Comparison of ENCODE assay signal across 7 mouse cellular contexts in the genomic region with DNA sequence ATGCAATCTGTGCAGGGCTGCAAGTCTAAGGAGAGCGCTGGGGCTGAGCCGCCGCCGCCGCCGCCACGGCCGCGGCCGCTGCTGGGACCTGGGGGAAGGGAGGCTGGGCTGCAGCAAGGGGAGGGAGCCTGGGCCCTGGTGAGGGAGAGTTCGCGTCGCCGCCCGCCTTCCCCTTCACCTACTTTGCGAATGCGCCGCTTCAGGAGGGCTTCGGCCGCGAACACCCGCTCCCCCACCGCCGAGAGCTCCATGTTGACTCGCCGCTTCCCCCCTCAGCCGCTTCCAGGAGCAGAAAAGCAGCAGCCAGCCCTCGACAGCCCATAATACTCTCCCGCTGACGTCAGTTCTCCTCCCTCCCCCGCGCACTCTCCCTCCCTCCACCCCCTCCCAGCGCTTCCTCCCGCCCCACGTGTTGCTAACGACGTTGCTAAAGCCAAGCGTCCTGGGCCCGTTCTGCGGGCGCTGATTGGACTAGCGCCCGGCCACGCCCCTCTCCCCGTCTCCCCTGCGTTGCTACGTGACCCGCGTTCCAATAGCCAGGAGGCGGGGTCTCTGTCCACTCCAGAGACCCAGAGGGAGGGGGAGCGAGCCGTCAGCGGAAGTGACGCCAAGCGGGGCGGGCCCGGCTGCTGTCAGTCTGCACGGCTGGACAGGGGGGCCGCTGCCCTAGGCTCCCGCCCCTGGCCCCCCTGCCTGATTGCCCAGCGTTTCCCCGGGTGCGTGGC. TPM values are rescaled to one million over a fixed set of nuclear protein-coding genes. Genes with fewer than 3 reads are reported as not detected.
DNase-seq lines count a peak whose midpoint lies in the region; ATAC-seq and TF ChIP-seq lines count a peak whose summit lies in the region.

A gene (minus strand): TSS at position 370 of the 725 bp plus-strand sequence.

- H3K36me3 ChIP-seq in intestine, postnatal 0 days (ENCODE audit: control insufficient read depth, insufficient read depth) = peaks cover 8% of the 10 kb centered on the region; the same call in 1 of the 2 replicates
- H3K36me3 ChIP-seq in midbrain, embryonic 12.5 days = peaks cover 9% of the 10 kb centered on the region
- peaks cover 7% of the 10 kb centered on the region; the same call in 1 of the 2 replicates for H3K36me3 ChIP-seq in small intestine, adult 2 months (ENCODE audit: control insufficient read depth, insufficient read depth, low read length)

- DNase-seq in adrenal gland, adult 8-10 months = peak; percentile 99
- peak; percentile 99 for DNase-seq in embryo, embryonic 9.5 days (ENCODE audit: extremely low spot score)
- DNase-seq in gastrocnemius, postnatal 4 days (ENCODE audit: low spot score in 2 of 2) = peak; percentile 97 to 99
- peak; percentile 100 for DNase-seq in left cerebral cortex, postnatal 4 days

- peaks cover 72% of the 10 kb centered on the region for H3K27me3 ChIP-seq in intestine, postnatal 0 days (replicated peaks; ENCODE audit: control insufficient read depth, insufficient read depth, low read length)
- peaks cover 86% of the 10 kb centered on the region for H3K27me3 ChIP-seq in midbrain, embryonic 12.5 days
- H3K27me3 ChIP-seq in small intestine, adult 2 months (ENCODE audit: control insufficient read depth, insufficient read depth, low read length) = peaks cover 57% of the 10 kb centered on the region

- ATAC-seq in intestine, postnatal 0 days = peak; percentile 91
- peak; percentile 88 for ATAC-seq in midbrain, embryonic 12.5 days (ENCODE audit: low FRiP score, low read depth)

- H3K9me3 ChIP-seq in intestine, postnatal 0 days (ENCODE audit: control insufficient read depth) = no peaks in the 10 kb centered on the region
- no peaks in the 10 kb centered on the region for H3K9me3 ChIP-seq in midbrain, embryonic 12.5 days

- peaks cover 22% of the 10 kb centered on the region for H3K4me1 ChIP-seq in intestine, postnatal 0 days (replicated peaks; ENCODE audit: control insufficient read depth, insufficient read depth, low read length)
- H3K4me1 ChIP-seq in midbrain, embryonic 12.5 days = peaks cover 72% of the 10 kb centered on the region
- peaks cover 40% of the 10 kb centered on the region for H3K4me1 ChIP-seq in small intestine, adult 2 months (ENCODE audit: control insufficient read depth, insufficient read depth, insufficient read length, low read length)

- intact Hi-C loops in left cerebral cortex, postnatal 4 days (cut with DNase I) = loop anchor here (5.0 kb wide), 1 partner anchor 52 kb away; no protein-coding TSS in a partner anchor

- peak within 1 kb of the TSS; percentile 64 for H3K9ac ChIP-seq in intestine, postnatal 0 days (ENCODE audit: low read depth, low read length)
- H3K9ac ChIP-seq in midbrain, embryonic 12.5 days (replicated peaks) = peak within 1 kb of the TSS; percentile 85

- no peak; the same call in 1 of the 2 replicates for TF ChIP-seq CTCF in intestine, postnatal 0 days (IDR thresholded peaks at IDR 0.05; ENCODE audit: low read depth)
- no peak for TF ChIP-seq CTCF in small intestine, adult 2 months (IDR thresholded peaks at IDR 0.05; ENCODE audit: extremely low read depth, insufficient read length, insufficient replicate concordance, low read depth, low read length)

- H3K27ac ChIP-seq in intestine, postnatal 0 days (ENCODE audit: low read depth, low read length) = peak within 1 kb of the TSS; percentile 61; the same call in 1 of the 2 replicates
- peak within 1 kb of the TSS; percentile 90 for H3K27ac ChIP-seq in midbrain, embryonic 12.5 days (replicated peaks)
- peak within 1 kb of the TSS; percentile 18; the same call in 1 of the 2 replicates for H3K27ac ChIP-seq in small intestine, adult 2 months (ENCODE audit: insufficient read depth, low read depth, low read length)

- under 1% methylated on average over 50 of the region's 63 CpGs for WGBS in intestine, postnatal 0 days
- WGBS in midbrain, embryonic 12.5 days = under 1% methylated on average over 62 of the region's 63 CpGs
- under 1% methylated on average over 63 of the region's 63 CpGs for WGBS in small intestine, adult 2 months

- peak; percentile 88 for TF ChIP-seq POLR2A in small intestine, adult 2 months (IDR thresholded peaks at IDR 0.05; ENCODE audit: low read depth, low read length)

- H3K4me2 ChIP-seq in intestine, postnatal 0 days (replicated peaks; ENCODE audit: low read depth) = peak within 1 kb of the TSS; percentile 99
- peak within 1 kb of the TSS; percentile 88 for H3K4me2 ChIP-seq in midbrain, embryonic 12.5 days (replicated peaks)

- peak within 1 kb of the TSS; percentile 79 for H3K4me3 ChIP-seq in intestine, postnatal 0 days (ENCODE audit: low read depth, low read length)
- H3K4me3 ChIP-seq in midbrain, embryonic 12.5 days = peak within 1 kb of the TSS; percentile 66
- H3K4me3 ChIP-seq in small intestine, adult 2 months (ENCODE audit: low read depth, low read length) = peak within 1 kb of the TSS; percentile 79

RNA-seq across cellular contexts. Expression of the gene that starts here (rescaled TPM):
- total RNA-seq in adrenal gland, adult 8-10 months (2022) = 10 to 100 TPM; 15.3 to 24.0 (median 16.5) TPM
- total RNA-seq in gastrocnemius, postnatal 4 days (2021) = 1 to 10 TPM; 4.6 to 5.3 TPM
- polyA plus RNA-seq in intestine, postnatal 0 days (2015; fragmentation: Nextera tagmentation; extraction: Ambion mirVana) = 6.4 and 6.6 TPM in 2 replicates
- total RNA-seq in left cerebral cortex, postnatal 4 days (2021) = 10 to 100 TPM; 13.0 to 15.6 TPM
- polyA plus RNA-seq in midbrain, embryonic 12.5 days (2016; fragmentation: Nextera tagmentation; extraction: Ambion mirVana) = 12.1 and 15.1 TPM in 2 replicates
- 4.4 and 4.7 TPM in 2 replicates for polyA plus RNA-seq in small intestine, adult 2 months (2012; rRNA removed)

Comparison
In these comparisons a context has a peak if more than half of its experiments do, and no peak if none do; other contexts are left out.
1. Peak in every context shown above with its lines: DNase-seq, ATAC-seq, H3K4me3 ChIP-seq and H3K27ac ChIP-seq.
2. H3K27ac ChIP-seq: peak in every context shown above with its lines; median percentile 90 in midbrain, embryonic 12.5 days; 61 in intestine, postnatal 0 days; 18 in small intestine, adult 2 months.